Mouse (Mus musculus) limb, embryonic 13.5 days (tissue): ENCODE measurements around the gene Tspan15. TPM values are rescaled to one million over a fixed set of nuclear protein-coding genes. Genes with fewer than 3 reads are reported as not detected.

Source experiments
- ATAC-seq: fragments of 200-750 bp; cut with Nextera tagmentation; 2 replicates; pipeline ENCODE4 v1.8.0; 2017; ENCODE audit warnings: low read depth, moderate number of reproducible peaks, moderate TSS enrichment; ENCODE audit not compliant: low FRiP score
- H3K27ac ChIP-seq: fragments of 300-500 bp; sonication (generic); 2 replicates; pipeline ENCODE4 v1.5.1; 2015; ENCODE audit warnings: inconsistent platforms, mild to moderate bottlenecking, moderate library complexity
- H3K27me3 ChIP-seq: fragments of 300-500 bp; sonication (generic); 2 replicates; pipeline ENCODE4 v1.6.1; 2015; ENCODE audit warnings: mild to moderate bottlenecking, inconsistent platforms
- H3K36me3 ChIP-seq: fragments of 300-500 bp; sonication (generic); 2 replicates; pipeline ENCODE4 v1.6.1; 2015; ENCODE audit warnings: inconsistent platforms, mild to moderate bottlenecking, moderate library complexity
- H3K4me1 ChIP-seq: fragments of 300-500 bp; sonication (generic); 2 replicates; pipeline ENCODE4 v1.6.1; 2015; ENCODE audit warnings: inconsistent platforms
- H3K4me2 ChIP-seq: fragments of 300-500 bp; sonication (generic); replicated peaks from 2 replicates; pipeline ENCODE4 v1.6.1; 2015; ENCODE audit warnings: inconsistent platforms, mild to moderate bottlenecking, moderate library complexity
- H3K4me3 ChIP-seq: fragments of 300-500 bp; sonication (generic); 2 replicates; pipeline ENCODE4 v1.5.1; 2015; ENCODE audit warnings: moderate library complexity, mild to moderate bottlenecking, inconsistent platforms
- H3K9ac ChIP-seq: fragments of 300-500 bp; sonication (generic); 2 replicates; pipeline ENCODE4 v1.6.1; 2015; ENCODE audit warnings: mild to moderate bottlenecking, inconsistent platforms
- H3K9me3 ChIP-seq: fragments of 300-500 bp; sonication (generic); 2 replicates; pipeline ENCODE4 v1.6.1; 2016; ENCODE audit warnings: inconsistent platforms
- WGBS: fragments of 180-500 bp; shearing (Covaris S2); methylation state at CpG from one replicate; pipeline ENCODE4 v1.1.7; 2015; 5-methylcytosine and 5-hydroxymethylcytosine counted together
- polyA plus RNA-seq: library from polyadenylated mRNA; unstranded; fragments of >200 nt; fragmentation: Nextera tagmentation; extraction: Ambion mirVana; gene quantifications from 2 replicates; pipeline ENCODE4 v1.2.1, GENCODE M21; 2015

Gene Tspan15
- polyA plus RNA-seq, 1 experiment from 2014 or later, result 15.6 TPM

- Histone ChIP-seq H3K4me1 (no peaks in the 10 kb centered on the region), H3K27me3 (no peaks in the 10 kb centered on the region), H3K4me3 (no peak overlapping the region), H3K9ac (no peak overlapping the region), H3K36me3 (no peaks in the 10 kb centered on the region), H3K9me3 (no peaks in the 10 kb centered on the region), H3K4me2 (no peak overlapping the region), H3K27ac (no peak overlapping the region)
- WGBS, result 54% methylated on average over 6 of the region's 6 CpGs
- ATAC-seq, result no peak
Observed at GRCm38 (mm10) chr10:62224231-62224630, 6.8 kb downstream of the Tspan15 start.

- H3K4me2 ChIP-seq, result no peak overlapping the region
- no peaks in the 10 kb centered on the region for H3K27me3 ChIP-seq
- H3K36me3 ChIP-seq, result no peaks in the 10 kb centered on the region
- no peak overlapping the region for H3K27ac ChIP-seq
- no peak overlapping the region for H3K9ac ChIP-seq
- no peak overlapping the region for H3K4me3 ChIP-seq
- WGBS, result 82% methylated on average over 17 of the region's 17 CpGs
- H3K4me1 ChIP-seq, result no peaks in the 10 kb centered on the region
- no peak for ATAC-seq
- no peaks in the 10 kb centered on the region for H3K9me3 ChIP-seq
Observed at GRCm38 (mm10) chr10:62222777-62223176, 8.3 kb downstream of the Tspan15 start.

GRCm38 (mm10) chr10:62221647-62222046, 9.4 kb downstream of the Tspan15 start:
- no peaks in the 10 kb centered on the region for H3K4me1 ChIP-seq
- ATAC-seq, result no peak
- no peak overlapping the region for H3K9ac ChIP-seq
- H3K27ac ChIP-seq, result no peak overlapping the region
- H3K9me3 ChIP-seq, result no peaks in the 10 kb centered on the region
- H3K27me3 ChIP-seq, result no peaks in the 10 kb centered on the region
- no peak overlapping the region for H3K4me2 ChIP-seq
- 74% methylated on average over 2 of the region's 2 CpGs for whole genome bisulfite sequencing
- H3K36me3 ChIP-seq, result no peaks in the 10 kb centered on the region
- H3K4me3 ChIP-seq, result no peak overlapping the region

GRCm38 (mm10) chr10:62220732-62221514, 10.1 kb downstream of the Tspan15 start:
- no peak overlapping the region for H3K4me3 ChIP-seq
- no peak overlapping the region for H3K4me2 ChIP-seq
- no peak for ATAC-seq
- H3K36me3 ChIP-seq, result no peaks in the 10 kb centered on the region
- no peak overlapping the region for H3K9ac ChIP-seq
- 75% methylated on average over 8 of the region's 8 CpGs for WGBS
- H3K9me3 ChIP-seq, result no peaks in the 10 kb centered on the region
- H3K27ac ChIP-seq, result no peak overlapping the region
- H3K27me3 ChIP-seq, result no peaks in the 10 kb centered on the region
- H3K4me1 ChIP-seq, result no peaks in the 10 kb centered on the region

- no peak overlapping the region for H3K4me2 ChIP-seq
- no peak overlapping the region for H3K27ac ChIP-seq
- 72% methylated on average over 7 of the region's 7 CpGs for WGBS
- H3K36me3 ChIP-seq, result no peaks in the 10 kb centered on the region
- H3K4me1 ChIP-seq, result no peaks in the 10 kb centered on the region
- H3K9me3 ChIP-seq, result no peaks in the 10 kb centered on the region
- no peak for ATAC-seq
- H3K4me3 ChIP-seq, result no peak overlapping the region
- H3K27me3 ChIP-seq, result no peaks in the 10 kb centered on the region
- no peak overlapping the region for H3K9ac ChIP-seq
Observed at GRCm38 (mm10) chr10:62218789-62219172, 12.3 kb downstream of the Tspan15 start.

GRCm38 (mm10) chr10:62218044-62218788, 12.8 kb downstream of the Tspan15 start:
- Histone ChIP-seq H3K9ac (no peak overlapping the region), H3K9me3 (no peaks in the 10 kb centered on the region), H3K4me1 (no peaks in the 10 kb centered on the region), H3K4me3 (no peak overlapping the region), H3K36me3 (no peaks in the 10 kb centered on the region), H3K4me2 (no peak overlapping the region), H3K27ac (no peak overlapping the region), H3K27me3 (no peaks in the 10 kb centered on the region)
- WGBS, result 83% methylated on average over 19 of the region's 19 CpGs
- no peak for ATAC-seq

- WGBS, result 79% methylated on average over 8 of the region's 8 CpGs
- ATAC-seq, result no peak
- no peak overlapping the region for H3K4me2 ChIP-seq
- no peak overlapping the region for H3K4me3 ChIP-seq
- no peaks in the 10 kb centered on the region for H3K9me3 ChIP-seq
- H3K27ac ChIP-seq, result no peak overlapping the region; the same call in 1 of the 2 replicates
- H3K4me1 ChIP-seq, result no peaks in the 10 kb centered on the region
- no peaks in the 10 kb centered on the region for H3K36me3 ChIP-seq
- H3K9ac ChIP-seq, result no peak overlapping the region
- H3K27me3 ChIP-seq, result no peaks in the 10 kb centered on the region
Observed at GRCm38 (mm10) chr10:62217196-62217595, 13.9 kb downstream of the Tspan15 start.

- H3K9me3 ChIP-seq, result no peaks in the 10 kb centered on the region
- no peak overlapping the region for H3K4me3 ChIP-seq
- no peak overlapping the region; the same call in 1 of the 2 replicates for H3K27ac ChIP-seq
- no peak overlapping the region for H3K4me2 ChIP-seq
- H3K36me3 ChIP-seq, result no peaks in the 10 kb centered on the region
- H3K4me1 ChIP-seq, result no peaks in the 10 kb centered on the region
- 60% methylated on average over 5 of the region's 5 CpGs for WGBS
- no peaks in the 10 kb centered on the region for H3K27me3 ChIP-seq
- no peak for ATAC-seq
- no peak overlapping the region for H3K9ac ChIP-seq
Observed at GRCm38 (mm10) chr10:62216595-62216994, 14.5 kb downstream of the Tspan15 start.

- H3K9me3 ChIP-seq, result no peaks in the 10 kb centered on the region
- H3K4me1 ChIP-seq, result peaks cover 4% of the 10 kb centered on the region
- ATAC-seq, result no peak
- H3K4me3 ChIP-seq, result no peak overlapping the region
- 95% methylated on average over 8 of the region's 8 CpGs for WGBS
- H3K27me3 ChIP-seq, result no peaks in the 10 kb centered on the region
- no peak overlapping the region for H3K9ac ChIP-seq
- no peaks in the 10 kb centered on the region for H3K36me3 ChIP-seq
- no peak overlapping the region for H3K4me2 ChIP-seq
- H3K27ac ChIP-seq, result no peak overlapping the region
Observed at GRCm38 (mm10) chr10:62215633-62216032, 15.4 kb downstream of the Tspan15 start.

- Histone ChIP-seq H3K4me1 (peaks cover 9% of the 10 kb centered on the region), H3K27ac (no peak overlapping the region), H3K27me3 (no peaks in the 10 kb centered on the region), H3K36me3 (no peaks in the 10 kb centered on the region), H3K4me2 (no peak overlapping the region), H3K9ac (no peak overlapping the region), H3K9me3 (no peaks in the 10 kb centered on the region), H3K4me3 (no peak overlapping the region)
- 49% methylated on average over 5 of the region's 5 CpGs for WGBS
- no peak for ATAC-seq
Observed at GRCm38 (mm10) chr10:62215169-62215616, 15.9 kb downstream of the Tspan15 start.

- no peak for ATAC-seq
- H3K4me1 ChIP-seq, result peaks cover 9% of the 10 kb centered on the region
- no peak overlapping the region for H3K4me2 ChIP-seq
- peaks cover 4% of the 10 kb centered on the region; the same call in 1 of the 2 replicates for H3K27me3 ChIP-seq
- no peaks in the 10 kb centered on the region for H3K36me3 ChIP-seq
- WGBS, result 75% methylated on average over 5 of the region's 6 CpGs
- H3K4me3 ChIP-seq, result no peak overlapping the region
- no peaks in the 10 kb centered on the region for H3K9me3 ChIP-seq
- no peak overlapping the region for H3K9ac ChIP-seq
- no peak overlapping the region for H3K27ac ChIP-seq
Observed at GRCm38 (mm10) chr10:62211310-62211709, 19.7 kb downstream of the Tspan15 start.

- H3K4me2 ChIP-seq, result no peak overlapping the region
- WGBS, result 30% methylated on average over 10 of the region's 10 CpGs
- ATAC-seq, result no peak
- H3K36me3 ChIP-seq, result no peaks in the 10 kb centered on the region
- H3K27me3 ChIP-seq, result peaks cover 4% of the 10 kb centered on the region; the same call in 1 of the 2 replicates
- H3K4me1 ChIP-seq, result peaks cover 9% of the 10 kb centered on the region
- H3K9ac ChIP-seq, result no peak overlapping the region
- H3K9me3 ChIP-seq, result no peaks in the 10 kb centered on the region
- no peak overlapping the region for H3K4me3 ChIP-seq
- no peak overlapping the region for H3K27ac ChIP-seq
Observed at GRCm38 (mm10) chr10:62208241-62208896, 22.7 kb downstream of the Tspan15 start.
